33 mouse cellular contexts compared by ENCODE assay signal in genomic region chr14:15970767-15971166, GRCm38 (mm10).
DNase-seq lines count a peak whose midpoint lies in the region; ATAC-seq and TF ChIP-seq lines count a peak whose summit lies in the region.
"Had no signal": no experiment of that assay in that cellular context is flagged by ENCODE, and none has a peak within 500 bp of the region (broad histone marks: within the 10 kb centered on the region; RNA-seq: fewer than 3 reads in every experiment).

No protein-coding gene starts in this region.

- no peak for TF ChIP-seq CTCF in hindbrain, postnatal 0 days (IDR thresholded peaks at IDR 0.05; ENCODE audit: low read depth)
- TF ChIP-seq CTCF in midbrain, postnatal 0 days (IDR thresholded peaks at IDR 0.05), result no peak

- ATAC-seq in hindbrain, embryonic 11.5 days (ENCODE audit: low FRiP score), result peak; percentile 84
- ATAC-seq in hindbrain, postnatal 0 days, result no peak
- ATAC-seq in midbrain, embryonic 13.5 days, result peak; percentile 89
- no peak for ATAC-seq in midbrain, postnatal 0 days (ENCODE audit: low FRiP score)
- ATAC-seq in forebrain, embryonic 13.5 days, result peak; percentile 78
- ATAC-seq in midbrain, embryonic 14.5 days (ENCODE audit: low FRiP score, low TSS enrichment), result peak; percentile 66
- ATAC-seq: intestine, postnatal 0 days; lung, postnatal 0 days; Patski had no signal

- H3K4me1 ChIP-seq in hindbrain, embryonic 11.5 days (replicated peaks; ENCODE audit: control insufficient read depth, insufficient read depth, low read length), result no peaks in the 10 kb centered on the region
- no peaks in the 10 kb centered on the region for H3K4me1 ChIP-seq in hindbrain, postnatal 0 days (ENCODE audit: insufficient read depth, low read length)
- peaks cover 10% of the 10 kb centered on the region for H3K4me1 ChIP-seq in midbrain, embryonic 13.5 days (replicated peaks)
- no peaks in the 10 kb centered on the region for H3K4me1 ChIP-seq in midbrain, postnatal 0 days (ENCODE audit: insufficient read depth, low read length)
- no peaks in the 10 kb centered on the region for H3K4me1 ChIP-seq in forebrain, embryonic 13.5 days
- H3K4me1 ChIP-seq in midbrain, embryonic 14.5 days (ENCODE audit: control insufficient read depth, insufficient read depth, low read length), result peaks cover 8% of the 10 kb centered on the region
- H3K4me1 ChIP-seq in embryonic facial prominence, embryonic 10.5 days, result no peaks in the 10 kb centered on the region
- H3K4me1 ChIP-seq: heart, embryonic 10.5 days; limb, embryonic 10.5 days; limb, embryonic 15.5 days; liver, embryonic 13.5 days; megakaryocyte, embryonic 14.5 days had no signal

- no peak overlapping the region for H3K9ac ChIP-seq in hindbrain, embryonic 11.5 days (ENCODE audit: low read depth, low read length)
- no peak overlapping the region for H3K9ac ChIP-seq in hindbrain, postnatal 0 days (replicated peaks; ENCODE audit: low read length)
- H3K9ac ChIP-seq in midbrain, embryonic 13.5 days (replicated peaks), result no peak overlapping the region
- H3K9ac ChIP-seq in midbrain, postnatal 0 days (replicated peaks; ENCODE audit: low read length, poor library complexity, severe bottlenecking), result no peak overlapping the region
- H3K9ac ChIP-seq in forebrain, embryonic 13.5 days, result no peak overlapping the region
- no peak overlapping the region for H3K9ac ChIP-seq in midbrain, embryonic 14.5 days (replicated peaks; ENCODE audit: low read length)
- H3K9ac ChIP-seq: limb, embryonic 15.5 days; liver, embryonic 13.5 days; neural tube, embryonic 13.5 days had no signal

- no peaks in the 10 kb centered on the region for H3K27me3 ChIP-seq in hindbrain, embryonic 11.5 days (ENCODE audit: control insufficient read depth, insufficient read depth, low read length)
- H3K27me3 ChIP-seq in hindbrain, postnatal 0 days (ENCODE audit: insufficient read depth, low read length), result no peaks in the 10 kb centered on the region
- H3K27me3 ChIP-seq in midbrain, embryonic 13.5 days, result no peaks in the 10 kb centered on the region
- no peaks in the 10 kb centered on the region for H3K27me3 ChIP-seq in midbrain, postnatal 0 days (ENCODE audit: insufficient read depth, low read length)
- no peaks in the 10 kb centered on the region for H3K27me3 ChIP-seq in forebrain, embryonic 13.5 days
- H3K27me3 ChIP-seq in midbrain, embryonic 14.5 days (ENCODE audit: control insufficient read depth, insufficient read depth, low read length), result no peaks in the 10 kb centered on the region
- no peaks in the 10 kb centered on the region for H3K27me3 ChIP-seq in embryonic facial prominence, embryonic 10.5 days (replicated peaks; ENCODE audit: low read depth, poor library complexity, severe bottlenecking)
- H3K27me3 ChIP-seq: limb, embryonic 15.5 days; liver, embryonic 13.5 days; megakaryocyte, embryonic 14.5 days; neural tube, embryonic 13.5 days; Patski had no signal

- H3K4me3 ChIP-seq in hindbrain, embryonic 11.5 days (ENCODE audit: low read depth, low read length), result no peak overlapping the region
- H3K4me3 ChIP-seq in hindbrain, postnatal 0 days (ENCODE audit: low read length), result no peak overlapping the region
- no peak overlapping the region for H3K4me3 ChIP-seq in midbrain, embryonic 13.5 days (replicated peaks)
- no peak overlapping the region for H3K4me3 ChIP-seq in midbrain, postnatal 0 days (ENCODE audit: low read depth, low read length)
- H3K4me3 ChIP-seq in forebrain, embryonic 13.5 days, result no peak overlapping the region
- H3K4me3 ChIP-seq in midbrain, embryonic 14.5 days (replicated peaks; ENCODE audit: low read depth, low read length), result no peak overlapping the region
- no peak overlapping the region for H3K4me3 ChIP-seq in embryonic facial prominence, embryonic 10.5 days
- H3K4me3 ChIP-seq: erythroblast, embryonic 14.5 days; heart, embryonic 10.5 days; limb, embryonic 10.5 days; limb, embryonic 15.5 days; liver, embryonic 13.5 days; megakaryocyte, embryonic 14.5 days; neural tube, embryonic 13.5 days had no signal

- H3K4me2 ChIP-seq in hindbrain, embryonic 11.5 days (replicated peaks; ENCODE audit: low read depth, low read length), result no peak overlapping the region
- H3K4me2 ChIP-seq in hindbrain, postnatal 0 days (ENCODE audit: low read depth, low read length), result no peak overlapping the region
- H3K4me2 ChIP-seq in midbrain, embryonic 13.5 days (replicated peaks), result no peak overlapping the region
- no peak overlapping the region for H3K4me2 ChIP-seq in midbrain, postnatal 0 days (ENCODE audit: low read depth, low read length, poor library complexity, severe bottlenecking)
- no peak overlapping the region for H3K4me2 ChIP-seq in forebrain, embryonic 13.5 days
- H3K4me2 ChIP-seq in midbrain, embryonic 14.5 days (ENCODE audit: low read length), result no peak overlapping the region
- H3K4me2 ChIP-seq: limb, embryonic 15.5 days; liver, embryonic 13.5 days; neural tube, embryonic 13.5 days had no signal

- no peaks in the 10 kb centered on the region for H3K36me3 ChIP-seq in hindbrain, embryonic 11.5 days (ENCODE audit: control insufficient read depth, insufficient read depth, low read length)
- H3K36me3 ChIP-seq in hindbrain, postnatal 0 days (ENCODE audit: insufficient read depth, low read length), result no peaks in the 10 kb centered on the region
- H3K36me3 ChIP-seq in midbrain, embryonic 13.5 days, result no peaks in the 10 kb centered on the region
- no peaks in the 10 kb centered on the region for H3K36me3 ChIP-seq in midbrain, postnatal 0 days (ENCODE audit: insufficient read depth, low read length)
- no peaks in the 10 kb centered on the region for H3K36me3 ChIP-seq in forebrain, embryonic 13.5 days (ENCODE audit: poor library complexity, severe bottlenecking)
- H3K36me3 ChIP-seq in midbrain, embryonic 14.5 days (ENCODE audit: control insufficient read depth, insufficient read depth, low read length), result no peaks in the 10 kb centered on the region
- H3K36me3 ChIP-seq in embryonic facial prominence, embryonic 10.5 days (replicated peaks), result no peaks in the 10 kb centered on the region
- H3K36me3 ChIP-seq: heart, embryonic 10.5 days; limb, embryonic 10.5 days; limb, embryonic 15.5 days; liver, embryonic 13.5 days; neural tube, embryonic 13.5 days had no signal

- H3K27ac ChIP-seq in hindbrain, embryonic 11.5 days (ENCODE audit: low read depth, low read length), result no peak overlapping the region
- H3K27ac ChIP-seq in hindbrain, postnatal 0 days, result no peak overlapping the region
- 0 out of 2 replicates have a peak overlapping the region, but pooled peaks have one; percentile 26 for H3K27ac ChIP-seq in midbrain, embryonic 13.5 days
- no peak overlapping the region for H3K27ac ChIP-seq in midbrain, postnatal 0 days (ENCODE audit: low read depth, low read length)
- no peak overlapping the region for H3K27ac ChIP-seq in forebrain, embryonic 13.5 days
- H3K27ac ChIP-seq in midbrain, embryonic 14.5 days (replicated peaks; ENCODE audit: low read depth, low read length), result no peak overlapping the region
- no peak overlapping the region for H3K27ac ChIP-seq in embryonic facial prominence, embryonic 10.5 days (replicated peaks)
- H3K27ac ChIP-seq: heart, embryonic 10.5 days; limb, embryonic 10.5 days; limb, embryonic 15.5 days; liver, embryonic 13.5 days; neural tube, embryonic 13.5 days; stomach, postnatal 0 days had no signal

- peak; percentile 7 for DNase-seq in hindbrain, embryonic 11.5 days (ENCODE audit: low spot score)
- DNase-seq in hindbrain, postnatal 0 days (ENCODE audit: low spot score), result no peak
- no peak for DNase-seq in midbrain, postnatal 0 days (ENCODE audit: low spot score)
- peak; percentile 38 for DNase-seq in midbrain, embryonic 14.5 days
- DNase-seq in embryonic facial prominence, embryonic 10.5 days (ENCODE audit: low spot score), result no peak
- no peak for DNase-seq in adrenal gland, adult 8-10 months
- DNase-seq: adrenal gland, postnatal 14 days; cerebellum, adult 18-20 months; cerebellum, postnatal 10 days; gastrocnemius, postnatal 14 days; heart, adult 11 months; heart, postnatal 36 days; kidney, adult 9 months; kidney, postnatal 10 days; liver, embryonic 13.5 days; lung, adult 18-20 months; lung, postnatal 4 days; right cerebral cortex, adult 18-20 months; right cerebral cortex, postnatal 4 days; thymus, adult 18-20 months; thymus, postnatal 36 days had no signal

- H3K9me3 ChIP-seq in hindbrain, embryonic 11.5 days (ENCODE audit: control insufficient read depth, low read length), result no peaks in the 10 kb centered on the region
- H3K9me3 ChIP-seq in hindbrain, postnatal 0 days (ENCODE audit: low read length), result 0 out of 2 replicates have a peak, but pooled peaks cover 4% of the 10 kb centered on the region
- H3K9me3 ChIP-seq in midbrain, embryonic 13.5 days, result no peaks in the 10 kb centered on the region
- no peaks in the 10 kb centered on the region for H3K9me3 ChIP-seq in midbrain, postnatal 0 days (ENCODE audit: low read length)
- no peaks in the 10 kb centered on the region for H3K9me3 ChIP-seq in forebrain, embryonic 13.5 days (replicated peaks)
- H3K9me3 ChIP-seq in midbrain, embryonic 14.5 days (ENCODE audit: control insufficient read depth, low read length), result 0 out of 2 replicates have a peak, but pooled peaks cover 3% of the 10 kb centered on the region
- H3K9me3 ChIP-seq in embryonic facial prominence, embryonic 10.5 days, result no peaks in the 10 kb centered on the region
- H3K9me3 ChIP-seq: heart, embryonic 10.5 days; limb, embryonic 10.5 days; limb, embryonic 15.5 days; liver, embryonic 13.5 days; megakaryocyte, embryonic 14.5 days; neural tube, embryonic 13.5 days had no signal

Comparison
In these comparisons a context has a peak if more than half of its experiments do, and no peak if none do; other contexts are left out.
1. ATAC-seq: peak in hindbrain, embryonic 11.5 days (single experiment), midbrain, embryonic 13.5 days (single experiment), forebrain, embryonic 13.5 days (single experiment) and midbrain, embryonic 14.5 days (single experiment); none in hindbrain, postnatal 0 days (single experiment) and midbrain, postnatal 0 days (single experiment).
2. DNase-seq: peak in hindbrain, embryonic 11.5 days (single experiment) and midbrain, embryonic 14.5 days (single experiment); none in hindbrain, postnatal 0 days (single experiment), midbrain, postnatal 0 days (single experiment), embryonic facial prominence, embryonic 10.5 days (single experiment) and adrenal gland, adult 8-10 months (single experiment).